Mouse (Mus musculus) G1E (cell line): ENCODE data around the gene Atp5e.

Source experiments
- CTCF ChIP-seq: IDR thresholded peaks from 2 replicates; pipeline ENCODE4 v1.5.1; 2012; ENCODE audit warnings: low read depth, low read length, inconsistent platforms, mixed read lengths
- TAL1 ChIP-seq: conservative IDR thresholded peaks from 2 replicates; pipeline ENCODE4 v1.6.1; 2012; ENCODE audit warnings: low read depth, low read length, inconsistent platforms, mixed read lengths

DNA sequence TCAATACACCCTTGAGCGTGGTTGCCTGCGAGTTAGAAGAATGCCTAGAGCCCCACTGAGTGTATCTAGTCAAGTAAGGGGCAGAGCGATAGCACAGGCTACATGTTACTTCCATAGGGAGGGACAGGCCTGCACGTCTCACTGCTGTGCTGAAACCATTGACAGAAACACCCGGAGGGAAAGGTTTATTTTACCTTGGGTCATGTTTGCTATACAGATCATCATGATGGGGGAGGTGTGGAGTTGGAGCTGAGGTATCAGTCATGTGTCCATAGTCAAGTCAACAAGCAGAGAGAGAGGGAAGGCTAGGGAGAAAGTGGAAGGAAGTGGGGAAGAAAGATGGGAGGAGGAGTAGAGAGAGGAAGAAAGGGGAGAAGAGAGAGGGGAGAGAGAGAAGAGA, 23.1 kb upstream of the Atp5e start:
- no peak for TF ChIP-seq CTCF
- no peak for TF ChIP-seq TAL1
